Mouse (Mus musculus): ENCODE data around the gene Bptf.
"Not testable (repeated sequence)": the region's sequence is repeated elsewhere in the genome, so short reads cannot be mapped to it uniquely, and the experiment has no call there.

Bptf gene

GRCm38 (mm10) chr11:107019318-107019717, 112.6 kb downstream of the Bptf start:
- DNase-seq (ENCODE audit: low read depth in 2 of 2, low spot score in 2 of 2) = no peak

GRCm38 (mm10) chr11:107018606-107019005, 113.3 kb downstream of the Bptf start:
- DNase-seq (ENCODE audit: low read depth in 2 of 2, low spot score in 2 of 2) = no peak

- no peak for DNase-seq (ENCODE audit: low read depth in 2 of 2, low spot score in 2 of 2)
Observed at GRCm38 (mm10) chr11:107017339-107017886, 114.5 kb downstream of the Bptf start.

- DNase-seq (ENCODE audit: low read depth in 2 of 2, low spot score in 2 of 2) = no peak
Observed at GRCm38 (mm10) chr11:107016893-107017292, 115.0 kb downstream of the Bptf start.

GRCm38 (mm10) chr11:107015535-107016187, 116.3 kb downstream of the Bptf start:
- not testable (repeated sequence) for DNase-seq (ENCODE audit: low read depth in 2 of 2, low spot score in 2 of 2)

GRCm38 (mm10) chr11:107014597-107015309, 117.2 kb downstream of the Bptf start:
- peak in 1 of 2 experiments; percentile 42 for DNase-seq (ENCODE audit: low read depth in 2 of 2, low spot score in 2 of 2)

- no peak for DNase-seq (ENCODE audit: low read depth in 2 of 2, low spot score in 2 of 2)
Observed at GRCm38 (mm10) chr11:107014020-107014585, 117.8 kb downstream of the Bptf start.

- peak; percentile 98 to 99 for DNase-seq (ENCODE audit: low read depth in 2 of 2, low spot score in 2 of 2)
Observed at GRCm38 (mm10) chr11:107012324-107013017, 119.5 kb downstream of the Bptf start.

GRCm38 (mm10) chr11:107011669-107012323, 120.1 kb downstream of the Bptf start:
- no peak for DNase-seq (ENCODE audit: low read depth in 2 of 2, low spot score in 2 of 2)

GRCm38 (mm10) chr11:107011171-107011570, 120.8 kb downstream of the Bptf start:
- DNase-seq (ENCODE audit: low read depth in 2 of 2, low spot score in 2 of 2) = no peak

GRCm38 (mm10) chr11:107010447-107010846, 121.5 kb downstream of the Bptf start:
- DNase-seq (ENCODE audit: low read depth in 2 of 2, low spot score in 2 of 2) = no peak

GRCm38 (mm10) chr11:107005538-107005937, 126.4 kb downstream of the Bptf start:
- no peak for DNase-seq (ENCODE audit: low read depth in 2 of 2, low spot score in 2 of 2)

GRCm38 (mm10) chr11:107001760-107002675, 129.9 kb downstream of the Bptf start:
- DNase-seq (ENCODE audit: low read depth in 2 of 2, low spot score in 2 of 2) = no peak

- no peak for DNase-seq (ENCODE audit: low read depth in 2 of 2, low spot score in 2 of 2)
Observed at GRCm38 (mm10) chr11:106999949-107000513, 131.9 kb downstream of the Bptf start.

- DNase-seq (ENCODE audit: low read depth in 2 of 2, low spot score in 2 of 2) = peak; percentile 71 to 82
Observed at GRCm38 (mm10) chr11:106999151-106999948, 132.6 kb downstream of the Bptf start, which contains the start of gene Kpna2. Gene Kpna2 (minus strand): TSS chr11:106999541.

GRCm38 (mm10) chr11:106998651-106999150, 133.2 kb downstream of the Bptf start:
- DNase-seq (ENCODE audit: low read depth in 2 of 2, low spot score in 2 of 2) = peak in 1 of 2 experiments; percentile 15

- no peak for DNase-seq (ENCODE audit: low read depth in 2 of 2, low spot score in 2 of 2)
Observed at GRCm38 (mm10) chr11:106997976-106998375, 134.0 kb downstream of the Bptf start.

- DNase-seq (ENCODE audit: low read depth in 2 of 2, low spot score in 2 of 2) = not testable (repeated sequence)
Observed at GRCm38 (mm10) chr11:106996492-106996891, 135.4 kb downstream of the Bptf start.

Measured in CD8-positive naive resting alpha-beta T cell, adult 2 months (primary cell).